Mouse (Mus musculus) olfactory bulb, adult 2 months (tissue): Measurements from ENCODE around the gene Nts. TPM values are rescaled to one million over a fixed set of nuclear protein-coding genes. Genes with fewer than 3 reads are reported as not detected.
A peak's percentile ranks its signal among the peaks of the same experiment; 100 is the strongest.

ENCODE experiments used
- H3K27ac ChIP-seq: fragments of 200-500 bp; 2 replicates; pipeline ENCODE4 v1.5.1; 2012; ENCODE audit warnings: low read depth, low read length; ENCODE audit not compliant: insufficient read depth
- H3K4me1 ChIP-seq: fragments of 200-500 bp; 2 replicates; pipeline ENCODE4 v1.6.1; 2012; ENCODE audit warnings: low read length; ENCODE audit not compliant: control insufficient read depth, insufficient read depth
- H3K4me3 ChIP-seq: fragments of 200-500 bp; 2 replicates; pipeline ENCODE4 v1.5.1; 2012; ENCODE audit warnings: mild to moderate bottlenecking, low read depth, low read length, moderate library complexity; ENCODE audit not compliant: insufficient read depth
- CTCF ChIP-seq: fragments of 200-500 bp; IDR thresholded peaks from 2 replicates; pipeline ENCODE4 v1.5.1; 2012; ENCODE audit warnings: low read depth, mild to moderate bottlenecking, low read length, moderate library complexity; ENCODE audit not compliant: insufficient read depth
- POLR2A ChIP-seq: fragments of 200-500 bp; IDR thresholded peaks from 2 replicates; pipeline ENCODE4 v1.6.1; 2012; ENCODE audit warnings: mild to moderate bottlenecking, low read depth, low read length, moderate library complexity; ENCODE audit not compliant: insufficient read depth
- WGBS: fragments of 180-500 bp; shearing (Covaris S2); methylation state at CpG from one replicate; pipeline ENCODE4 v1.1.7; 2018; 5-methylcytosine and 5-hydroxymethylcytosine counted together
- polyA plus RNA-seq: library from polyadenylated mRNA; stranded (reverse); fragments of >200 nt; gene quantifications from 2 replicates; pipeline ENCODE4 v1.2.4, GENCODE M21; 2012; ENCODE audit warnings: low replicate concordance; ENCODE audit not compliant: missing spikeins, insufficient read depth, insufficient read length

Gene Nts
- polyA plus RNA-seq: not detected in 2 replicates

- Histone ChIP-seq H3K27ac (no peak within 1 kb of the TSS), H3K4me3 (no peak within 1 kb of the TSS), H3K4me1 (no peaks in the 10 kb centered on the region)
- 30% methylated on average over 3 of the region's 3 CpGs for WGBS
- no peak for TF ChIP-seq CTCF
Observed at GRCm38 (mm10) chr10:102490386-102490785, at the start of gene Nts. Gene Nts, minus strand, starts transcription at chr10:102490486.

GRCm38 (mm10) chr10:102527901-102528300 lies 37.6 kb upstream of the Nts start:
- H3K27ac ChIP-seq: no peak overlapping the region
- H3K4me1 ChIP-seq: no peaks in the 10 kb centered on the region
- 82% methylated on average over 3 of the region's 3 CpGs for WGBS
- no peak overlapping the region for H3K4me3 ChIP-seq
- TF ChIP-seq POLR2A: no peak
- no peak for TF ChIP-seq CTCF

- TF ChIP-seq CTCF (no peak), POLR2A (no peak)
- WGBS: 44% methylated on average over 1 of the region's 1 CpGs
- no peaks in the 10 kb centered on the region for H3K4me1 ChIP-seq
- H3K27ac ChIP-seq: no peak overlapping the region
- H3K4me3 ChIP-seq: no peak overlapping the region
Observed at GRCm38 (mm10) chr10:102514159-102514558, 23.9 kb upstream of the Nts start.

- no peaks in the 10 kb centered on the region for H3K4me1 ChIP-seq
- TF ChIP-seq POLR2A: no peak
- no peak for TF ChIP-seq CTCF
- H3K4me3 ChIP-seq: no peak within 1 kb of the TSS
- 32% methylated on average over 5 of the region's 5 CpGs for WGBS
- H3K27ac ChIP-seq: peak within 1 kb of the TSS; percentile 20; the same call in 1 of the 2 replicates
Observed at GRCm38 (mm10) chr10:102511807-102512461, 21.6 kb upstream of the Nts start, which contains the start of gene Rassf9. Gene Rassf9, plus strand, starts transcription at chr10:102512222.

GRCm38 (mm10) chr10:102511461-102511806 lies 21.1 kb upstream of the Nts start:
- H3K4me1 ChIP-seq: no peaks in the 10 kb centered on the region
- WGBS: 51% methylated on average over 3 of the region's 3 CpGs
- H3K27ac ChIP-seq: no peak overlapping the region
- no peak overlapping the region for H3K4me3 ChIP-seq
- TF ChIP-seq POLR2A: no peak

GRCm38 (mm10) chr10:102507386-102507785 lies 17.1 kb upstream of the Nts start:
- Histone ChIP-seq H3K4me1 (no peaks in the 10 kb centered on the region), H3K27ac (no peak overlapping the region), H3K4me3 (no peak overlapping the region)
- no peak for TF ChIP-seq POLR2A
- no peak for TF ChIP-seq CTCF
- WGBS: 69% methylated on average over 4 of the region's 4 CpGs

GRCm38 (mm10) chr10:102498754-102499153 lies 8.5 kb upstream of the Nts start:
- H3K27ac ChIP-seq: no peak overlapping the region
- TF ChIP-seq POLR2A: no peak
- no peak for TF ChIP-seq CTCF
- no peak overlapping the region for H3K4me3 ChIP-seq
- 29% methylated on average over 4 of the region's 4 CpGs for WGBS
- no peaks in the 10 kb centered on the region for H3K4me1 ChIP-seq

- Histone ChIP-seq H3K4me3 (no peak overlapping the region), H3K27ac (no peak overlapping the region), H3K4me1 (no peaks in the 10 kb centered on the region)
- 9% methylated on average over 3 of the region's 3 CpGs for WGBS
- TF ChIP-seq POLR2A: no peak
- no peak for TF ChIP-seq CTCF
Observed at GRCm38 (mm10) chr10:102491792-102492191, 1.5 kb upstream of the Nts start.

- 85% methylated on average over 2 of the region's 2 CpGs for WGBS
- no peak overlapping the region for H3K27ac ChIP-seq
- TF ChIP-seq CTCF: no peak
- no peak for TF ChIP-seq POLR2A
- H3K4me3 ChIP-seq: no peak overlapping the region
- H3K4me1 ChIP-seq: no peaks in the 10 kb centered on the region
Observed at GRCm38 (mm10) chr10:102469412-102469811, 20.9 kb downstream of the Nts start.

GRCm38 (mm10) chr10:102451756-102452155 lies 38.5 kb downstream of the Nts start:
- Histone ChIP-seq H3K27ac (no peak overlapping the region), H3K4me3 (no peak overlapping the region), H3K4me1 (no peaks in the 10 kb centered on the region)
- no peak for TF ChIP-seq POLR2A
- no peak for TF ChIP-seq CTCF
- WGBS: 10% methylated on average over 7 of the region's 7 CpGs
